Mouse (Mus musculus): ENCODE measurements around the gene Ints6. TPM values are rescaled to one million over a fixed set of nuclear protein-coding genes. Genes with fewer than 3 reads are reported as not detected.

The Ints6 gene
- polyA plus RNA-seq, 1 experiment: 15.1 TPM

DNA sequence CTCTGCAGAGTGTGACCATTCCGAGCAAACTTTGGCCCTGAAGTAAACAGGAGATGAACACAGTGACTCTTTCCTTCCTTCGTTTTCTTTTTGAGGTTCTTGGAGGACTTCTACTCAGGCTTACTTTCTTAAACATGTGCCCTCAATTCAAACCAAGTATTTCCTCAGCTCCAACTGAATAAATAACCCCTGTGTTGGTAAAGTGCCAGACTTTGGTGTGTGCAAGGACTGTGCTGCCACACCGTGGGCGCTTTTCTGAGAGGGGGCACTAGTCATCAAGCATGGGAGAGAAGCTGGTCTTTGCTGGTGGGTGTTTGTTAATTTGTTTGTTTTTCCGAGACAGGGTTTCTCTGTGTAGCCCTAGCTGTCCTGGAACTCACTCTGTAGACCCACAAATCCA lies 3.4 kb upstream of the Ints6 start:
- no peak for TF ChIP-seq POLR2A (IDR thresholded peaks at IDR 0.05; ENCODE audit: borderline replicate concordance, insufficient read depth, low read length)
- no peak for TF ChIP-seq CTCF (IDR thresholded peaks at IDR 0.05; ENCODE audit: borderline replicate concordance, insufficient read depth, low read depth, low read length)
- no peak overlapping the region for H3K4me3 ChIP-seq (replicated peaks; ENCODE audit: insufficient read depth, low read depth, low read length)
- no peaks in the 10 kb centered on the region for H3K27me3 ChIP-seq (ENCODE audit: control insufficient read depth, insufficient read depth, low read length)
- WGBS: 71% methylated on average over 5 of the region's 5 CpGs
- DNase-seq: no peak
- peaks cover under 1% of the 10 kb centered on the region; the same call in 1 of the 2 replicates for H3K4me1 ChIP-seq (ENCODE audit: control insufficient read depth, insufficient read depth, low read length)
- no peak overlapping the region for H3K27ac ChIP-seq (ENCODE audit: insufficient read depth, low read length)

DNA sequence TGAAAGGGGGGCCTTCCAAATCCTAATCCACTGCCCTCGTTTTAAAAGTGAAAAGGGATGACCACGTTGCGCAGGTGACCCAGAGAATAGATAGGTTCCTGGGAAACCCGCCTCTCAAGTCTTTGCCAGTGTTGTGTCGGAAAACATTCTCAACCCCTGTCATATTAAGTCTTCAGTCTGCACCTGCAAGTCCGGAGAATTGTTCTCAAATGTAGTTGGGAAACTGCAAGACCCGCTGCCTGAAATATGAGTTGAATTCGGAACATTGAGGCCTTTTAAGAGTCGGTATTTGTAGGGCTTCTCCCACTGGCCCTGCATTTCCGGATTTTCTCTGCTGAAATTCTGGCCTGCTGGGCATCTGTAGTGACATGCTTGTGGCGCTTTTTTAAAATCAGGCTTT lies 974 bp upstream of the Ints6 start:
- Histone ChIP-seq H3K27me3 (ENCODE audit: control insufficient read depth, insufficient read depth, low read length) (no peaks in the 10 kb centered on the region), H3K27ac (ENCODE audit: insufficient read depth, low read length) (peak overlapping the region; percentile 76), H3K4me3 (replicated peaks; ENCODE audit: insufficient read depth, low read depth, low read length) (peak overlapping the region; percentile 78), H3K4me1 (ENCODE audit: control insufficient read depth, insufficient read depth, low read length) (peaks cover 3% of the 10 kb centered on the region; the same call in 1 of the 2 replicates)
- under 1% methylated on average over 11 of the region's 11 CpGs for WGBS
- DNase-seq: peak in 1 of 2 experiments; percentile 49
- TF ChIP-seq CTCF (IDR thresholded peaks at IDR 0.05; ENCODE audit: borderline replicate concordance, insufficient read depth, low read depth, low read length) (no peak), POLR2A (IDR thresholded peaks at IDR 0.05; ENCODE audit: borderline replicate concordance, insufficient read depth, low read length) (no peak)

DNA sequence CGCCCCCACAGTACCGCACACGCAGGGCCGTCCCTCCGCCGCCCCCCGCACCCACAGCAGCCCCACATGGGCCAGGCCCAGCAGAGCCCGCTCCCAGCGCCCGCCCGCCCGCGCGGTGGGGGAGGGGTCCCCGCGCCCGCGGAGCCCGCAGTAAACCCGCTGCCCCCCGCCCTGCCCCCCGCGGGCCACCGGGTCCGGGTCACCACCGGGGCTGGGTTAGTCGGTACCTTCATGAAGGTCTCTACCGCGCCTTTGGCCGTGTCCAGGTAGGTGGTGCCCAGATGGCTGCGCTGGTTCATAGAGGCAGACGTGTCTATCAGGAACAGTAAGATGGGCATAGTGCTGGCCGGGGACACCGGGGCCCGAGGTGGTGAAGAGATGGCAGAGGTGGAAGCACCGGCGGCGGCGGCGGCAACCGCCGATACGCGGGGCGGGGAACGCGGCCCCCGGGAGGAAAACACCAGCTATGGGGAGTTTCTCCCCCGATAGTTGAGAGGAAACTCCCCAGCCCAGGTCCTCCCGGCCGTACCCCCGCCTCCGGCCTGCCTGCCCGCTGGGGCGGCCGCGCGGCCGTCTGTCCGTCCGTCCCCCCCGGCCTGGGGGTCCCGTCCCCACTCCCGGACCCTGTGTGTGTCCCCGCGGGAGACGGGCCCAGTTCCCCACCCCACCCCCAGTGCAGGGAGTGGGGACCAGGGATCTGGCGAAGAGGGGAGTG lies 491 bp downstream of the Ints6 start:
- peak; percentile 73 to 79 for DNase-seq
- Histone ChIP-seq H3K27me3 (ENCODE audit: control insufficient read depth, insufficient read depth, low read length) (no peaks in the 10 kb centered on the region), H3K4me3 (replicated peaks; ENCODE audit: insufficient read depth, low read depth, low read length) (peak overlapping the region; percentile 82), H3K4me1 (ENCODE audit: control insufficient read depth, insufficient read depth, low read length) (peaks cover 3% of the 10 kb centered on the region; the same call in 1 of the 2 replicates), H3K27ac (ENCODE audit: insufficient read depth, low read length) (peak overlapping the region; percentile 94)
- WGBS: 1% methylated on average over 63 of the region's 68 CpGs
- TF ChIP-seq POLR2A (IDR thresholded peaks at IDR 0.05; ENCODE audit: borderline replicate concordance, insufficient read depth, low read length): no peak
- no peak for TF ChIP-seq CTCF (IDR thresholded peaks at IDR 0.05; ENCODE audit: borderline replicate concordance, insufficient read depth, low read depth, low read length)

DNA sequence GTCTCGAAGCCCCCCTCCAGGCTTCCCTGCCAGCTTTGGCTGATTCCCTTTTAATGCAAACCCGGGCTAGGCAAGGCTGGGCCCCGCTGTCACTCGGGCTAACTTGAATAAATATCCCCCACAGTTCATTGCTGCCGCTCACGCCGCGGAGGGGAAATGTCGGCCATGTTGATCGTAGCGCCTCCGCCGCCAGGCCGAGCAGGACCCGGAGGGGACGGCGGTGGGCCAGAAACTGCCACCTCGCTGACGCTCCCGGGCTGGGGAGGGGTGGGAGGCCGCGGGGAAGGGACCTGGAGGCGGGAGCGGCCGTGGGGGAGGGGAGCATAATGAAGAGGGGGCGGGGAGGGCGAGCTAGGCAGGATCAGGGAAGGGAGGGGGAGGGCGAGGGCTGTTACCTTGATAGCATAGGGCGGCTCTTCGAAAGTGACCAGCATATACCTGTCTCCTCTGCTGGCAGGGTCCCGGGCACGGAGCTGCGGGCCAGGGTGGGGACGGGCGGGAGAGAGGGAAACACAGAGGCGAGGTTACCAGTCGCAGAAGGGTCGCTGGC lies 1.1 kb downstream of the Ints6 start:
- peak; percentile 78 to 81 for DNase-seq

DNA sequence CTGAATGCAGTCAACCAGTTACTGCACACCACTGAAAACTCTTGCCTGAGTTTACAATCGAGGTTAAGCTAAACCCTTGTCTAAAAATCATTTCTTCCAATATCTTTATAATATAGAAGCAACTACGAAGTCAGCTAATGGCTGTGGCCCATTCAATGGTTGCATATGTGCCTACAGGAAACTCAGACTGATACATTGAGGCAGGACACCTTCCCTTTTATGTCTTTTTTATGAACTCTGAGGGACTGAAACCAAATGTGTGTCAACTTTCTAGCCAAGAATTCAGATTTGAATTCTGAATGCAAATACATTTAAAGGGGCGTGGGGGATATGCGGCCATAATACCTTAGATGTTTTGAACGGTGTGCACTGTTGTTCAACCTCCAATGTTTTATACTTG lies 2.3 kb downstream of the Ints6 start:
- Histone ChIP-seq H3K27ac (ENCODE audit: insufficient read depth, low read length) (no peak overlapping the region), H3K4me1 (ENCODE audit: control insufficient read depth, insufficient read depth, low read length) (peaks cover 3% of the 10 kb centered on the region; the same call in 1 of the 2 replicates), H3K4me3 (replicated peaks; ENCODE audit: insufficient read depth, low read depth, low read length) (no peak overlapping the region), H3K27me3 (ENCODE audit: control insufficient read depth, insufficient read depth, low read length) (no peaks in the 10 kb centered on the region)
- WGBS: 94% methylated on average over 5 of the region's 5 CpGs
- TF ChIP-seq CTCF (IDR thresholded peaks at IDR 0.05; ENCODE audit: borderline replicate concordance, insufficient read depth, low read depth, low read length) (no peak), POLR2A (IDR thresholded peaks at IDR 0.05; ENCODE audit: borderline replicate concordance, insufficient read depth, low read length) (no peak)
- DNase-seq: no peak

More for the DNA sequence above, 1.1 kb downstream of the Ints6 start:
- Histone ChIP-seq H3K27me3 (ENCODE audit: control insufficient read depth, insufficient read depth, low read length) (no peaks in the 10 kb centered on the region), H3K27ac (ENCODE audit: insufficient read depth, low read length) (peak overlapping the region; percentile 62), H3K4me3 (replicated peaks; ENCODE audit: insufficient read depth, low read depth, low read length) (peak overlapping the region; percentile 82), H3K4me1 (ENCODE audit: control insufficient read depth, insufficient read depth, low read length) (peaks cover 3% of the 10 kb centered on the region; the same call in 1 of the 2 replicates)
- WGBS: under 1% methylated on average over 38 of the region's 38 CpGs
- TF ChIP-seq POLR2A (IDR thresholded peaks at IDR 0.05; ENCODE audit: borderline replicate concordance, insufficient read depth, low read length): peak; percentile 61; the same call in 1 of the 2 replicates
- TF ChIP-seq CTCF (IDR thresholded peaks at IDR 0.05; ENCODE audit: borderline replicate concordance, insufficient read depth, low read depth, low read length): no peak

DNA sequence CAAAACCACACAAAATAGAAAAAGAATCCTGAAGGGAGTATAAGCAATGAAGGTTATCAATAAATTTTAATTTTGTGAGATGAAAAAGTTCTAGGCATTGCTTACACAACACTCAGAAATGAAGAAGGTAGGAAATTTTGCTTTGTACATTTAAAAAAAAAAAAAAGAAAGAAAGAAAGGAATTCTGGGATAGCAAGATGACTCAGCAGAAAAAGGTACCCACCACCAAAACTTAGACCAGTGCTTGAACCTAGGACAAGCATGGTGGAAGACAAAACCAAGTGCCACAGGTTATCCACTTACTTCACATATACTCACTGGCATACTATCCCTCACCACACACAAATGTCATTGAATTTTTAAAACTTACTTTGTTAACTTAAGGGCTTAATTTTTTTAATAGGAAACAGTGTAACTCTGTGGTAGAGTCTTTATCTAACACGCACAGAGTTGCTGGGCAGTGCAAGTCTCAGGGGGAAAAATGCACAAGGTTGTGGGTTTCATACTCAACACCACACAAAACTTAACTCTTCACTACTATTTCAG lies 5.8 kb downstream of the Ints6 start:
- H3K27ac ChIP-seq (ENCODE audit: insufficient read depth, low read length): no peak overlapping the region
- no peak for DNase-seq
- 93% methylated on average over 1 of the region's 1 CpGs for WGBS
- TF ChIP-seq CTCF (IDR thresholded peaks at IDR 0.05; ENCODE audit: borderline replicate concordance, insufficient read depth, low read depth, low read length): no peak
- no peak for TF ChIP-seq POLR2A (IDR thresholded peaks at IDR 0.05; ENCODE audit: borderline replicate concordance, insufficient read depth, low read length)
- H3K27me3 ChIP-seq (ENCODE audit: control insufficient read depth, insufficient read depth, low read length): no peaks in the 10 kb centered on the region
- peaks cover 3% of the 10 kb centered on the region; the same call in 1 of the 2 replicates for H3K4me1 ChIP-seq (ENCODE audit: control insufficient read depth, insufficient read depth, low read length)
- H3K4me3 ChIP-seq (replicated peaks; ENCODE audit: insufficient read depth, low read depth, low read length): no peak overlapping the region

DNA sequence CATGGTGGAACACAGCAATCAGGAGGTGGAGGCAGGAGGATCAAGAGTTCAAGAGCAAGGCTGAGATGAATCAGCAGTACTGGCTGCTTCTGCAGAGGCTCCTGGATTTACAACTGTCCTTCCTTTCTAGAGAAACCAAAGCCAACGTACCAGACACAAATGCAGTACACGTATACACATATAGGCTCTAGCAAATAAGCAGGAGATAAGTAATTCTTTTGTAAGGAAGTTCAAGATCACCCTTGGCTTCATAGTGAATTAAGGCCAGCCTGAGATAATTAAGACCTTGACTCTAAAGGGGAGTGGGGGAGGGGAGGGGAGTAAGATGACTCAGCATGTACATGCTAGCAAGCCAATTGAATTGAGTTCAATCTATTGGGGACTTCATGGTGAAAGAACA lies 9.5 kb downstream of the Ints6 start:
- no peak for DNase-seq
- 87% methylated on average over 2 of the region's 2 CpGs for WGBS
- Histone ChIP-seq H3K4me3 (replicated peaks; ENCODE audit: insufficient read depth, low read depth, low read length) (no peak overlapping the region), H3K27me3 (ENCODE audit: control insufficient read depth, insufficient read depth, low read length) (no peaks in the 10 kb centered on the region), H3K4me1 (ENCODE audit: control insufficient read depth, insufficient read depth, low read length) (no peaks in the 10 kb centered on the region), H3K27ac (ENCODE audit: insufficient read depth, low read length) (no peak overlapping the region)
- TF ChIP-seq CTCF (IDR thresholded peaks at IDR 0.05; ENCODE audit: borderline replicate concordance, insufficient read depth, low read depth, low read length): no peak
- TF ChIP-seq POLR2A (IDR thresholded peaks at IDR 0.05; ENCODE audit: borderline replicate concordance, insufficient read depth, low read length): no peak
